Mouse (Mus musculus): Measurements from ENCODE around the gene Nos3. TPM values are rescaled to one million over a fixed set of nuclear protein-coding genes. Genes with fewer than 3 reads are reported as not detected.
A peak's percentile ranks its signal among the peaks of the same experiment; 100 is the strongest.

The Nos3 gene
- polyA plus RNA-seq, 1 experiment from 2014 or later, result 6.7 TPM

- Histone ChIP-seq H3K27me3 (ENCODE audit: control insufficient read depth, insufficient read depth, low read length) (no peaks in the 10 kb centered on the region), H3K27ac (ENCODE audit: low read depth, low read length) (no peak overlapping the region), H3K4me3 (ENCODE audit: low read depth, low read length) (no peak overlapping the region), H3K36me3 (ENCODE audit: control insufficient read depth, insufficient read depth, low read length) (no peaks in the 10 kb centered on the region), H3K4me1 (ENCODE audit: control insufficient read depth, insufficient read depth, low read length) (no peaks in the 10 kb centered on the region), H3K4me2 (ENCODE audit: low read depth) (no peak overlapping the region), H3K9me3 (ENCODE audit: control insufficient read depth, low read length) (no peaks in the 10 kb centered on the region), H3K9ac (ENCODE audit: low read length) (no peak overlapping the region)
- DNase-seq (ENCODE audit: low spot score), result no peak
- ATAC-seq (ENCODE audit: insufficient read depth, low FRiP score, low TSS enrichment), result no peak
- WGBS, result 85% methylated on average over 6 of the region's 6 CpGs
Measured at GRCm38 (mm10) chr5:24374216-24374615, 9.6 kb downstream of the Nos3 start.

GRCm38 (mm10) chr5:24374666-24375328 is 10.2 kb downstream of the Nos3 start:
- Histone ChIP-seq H3K4me3 (ENCODE audit: low read depth, low read length) (no peak overlapping the region), H3K9me3 (ENCODE audit: control insufficient read depth, low read length) (no peaks in the 10 kb centered on the region), H3K27me3 (ENCODE audit: control insufficient read depth, insufficient read depth, low read length) (no peaks in the 10 kb centered on the region), H3K27ac (ENCODE audit: low read depth, low read length) (no peak overlapping the region), H3K4me1 (ENCODE audit: control insufficient read depth, insufficient read depth, low read length) (no peaks in the 10 kb centered on the region), H3K9ac (ENCODE audit: low read length) (no peak overlapping the region), H3K4me2 (ENCODE audit: low read depth) (no peak overlapping the region), H3K36me3 (ENCODE audit: control insufficient read depth, insufficient read depth, low read length) (no peaks in the 10 kb centered on the region)
- 89% methylated on average over 7 of the region's 7 CpGs for WGBS
- DNase-seq (ENCODE audit: low spot score) (no peak), ATAC-seq (ENCODE audit: insufficient read depth, low FRiP score, low TSS enrichment) (no peak)

GRCm38 (mm10) chr5:24378700-24379099 is 14.1 kb downstream of the Nos3 start:
- Histone ChIP-seq H3K9ac (ENCODE audit: low read length) (no peak overlapping the region), H3K9me3 (ENCODE audit: control insufficient read depth, low read length) (no peaks in the 10 kb centered on the region), H3K27ac (ENCODE audit: low read depth, low read length) (no peak overlapping the region), H3K36me3 (ENCODE audit: control insufficient read depth, insufficient read depth, low read length) (no peaks in the 10 kb centered on the region), H3K4me2 (ENCODE audit: low read depth) (no peak overlapping the region), H3K4me3 (ENCODE audit: low read depth, low read length) (no peak overlapping the region), H3K4me1 (ENCODE audit: control insufficient read depth, insufficient read depth, low read length) (no peaks in the 10 kb centered on the region; the same call in 1 of the 2 replicates), H3K27me3 (ENCODE audit: control insufficient read depth, insufficient read depth, low read length) (no peaks in the 10 kb centered on the region)
- no peak for ATAC-seq (ENCODE audit: insufficient read depth, low FRiP score, low TSS enrichment)
- no peak for DNase-seq (ENCODE audit: low spot score)
- WGBS, result 84% methylated on average over 2 of the region's 2 CpGs

GRCm38 (mm10) chr5:24379501-24379900 is 14.9 kb downstream of the Nos3 start:
- DNase-seq (ENCODE audit: low spot score) (no peak), ATAC-seq (ENCODE audit: insufficient read depth, low FRiP score, low TSS enrichment) (no peak)
- H3K36me3 ChIP-seq (ENCODE audit: control insufficient read depth, insufficient read depth, low read length), result no peaks in the 10 kb centered on the region
- H3K9me3 ChIP-seq (ENCODE audit: control insufficient read depth, low read length), result no peaks in the 10 kb centered on the region
- H3K27me3 ChIP-seq (ENCODE audit: control insufficient read depth, insufficient read depth, low read length), result no peaks in the 10 kb centered on the region
- no peak overlapping the region for H3K9ac ChIP-seq (ENCODE audit: low read length)
- H3K4me1 ChIP-seq (ENCODE audit: control insufficient read depth, insufficient read depth, low read length), result peaks cover 2% of the 10 kb centered on the region; the same call in 1 of the 2 replicates
- H3K27ac ChIP-seq (ENCODE audit: low read depth, low read length), result no peak overlapping the region
- no peak overlapping the region for H3K4me2 ChIP-seq (ENCODE audit: low read depth)
- WGBS, result 74% methylated on average over 4 of the region's 4 CpGs
- H3K4me3 ChIP-seq (ENCODE audit: low read depth, low read length), result no peak overlapping the region

GRCm38 (mm10) chr5:24380499-24380898 is 15.9 kb downstream of the Nos3 start:
- DNase-seq (ENCODE audit: low spot score) (no peak), ATAC-seq (ENCODE audit: insufficient read depth, low FRiP score, low TSS enrichment) (no peak)
- H3K27me3 ChIP-seq (ENCODE audit: control insufficient read depth, insufficient read depth, low read length), result no peaks in the 10 kb centered on the region
- H3K36me3 ChIP-seq (ENCODE audit: control insufficient read depth, insufficient read depth, low read length), result no peaks in the 10 kb centered on the region
- H3K4me1 ChIP-seq (ENCODE audit: control insufficient read depth, insufficient read depth, low read length), result peaks cover 2% of the 10 kb centered on the region; the same call in 1 of the 2 replicates
- no peak overlapping the region for H3K4me3 ChIP-seq (ENCODE audit: low read depth, low read length)
- no peak overlapping the region for H3K4me2 ChIP-seq (ENCODE audit: low read depth)
- no peaks in the 10 kb centered on the region for H3K9me3 ChIP-seq (ENCODE audit: control insufficient read depth, low read length)
- 95% methylated on average over 4 of the region's 4 CpGs for WGBS
- no peak overlapping the region for H3K9ac ChIP-seq (ENCODE audit: low read length)
- no peak overlapping the region for H3K27ac ChIP-seq (ENCODE audit: low read depth, low read length)

GRCm38 (mm10) chr5:24381486-24381885 is 16.9 kb downstream of the Nos3 start:
- Histone ChIP-seq H3K4me3 (ENCODE audit: low read depth, low read length) (no peak overlapping the region), H3K27ac (ENCODE audit: low read depth, low read length) (no peak overlapping the region), H3K4me2 (ENCODE audit: low read depth) (no peak overlapping the region), H3K9me3 (ENCODE audit: control insufficient read depth, low read length) (no peaks in the 10 kb centered on the region), H3K4me1 (ENCODE audit: control insufficient read depth, insufficient read depth, low read length) (peaks cover 2% of the 10 kb centered on the region; the same call in 1 of the 2 replicates), H3K27me3 (ENCODE audit: control insufficient read depth, insufficient read depth, low read length) (peaks cover 7% of the 10 kb centered on the region), H3K36me3 (ENCODE audit: control insufficient read depth, insufficient read depth, low read length) (no peaks in the 10 kb centered on the region), H3K9ac (ENCODE audit: low read length) (no peak overlapping the region)
- ATAC-seq (ENCODE audit: insufficient read depth, low FRiP score, low TSS enrichment), result no peak
- DNase-seq (ENCODE audit: low spot score), result no peak
- 75% methylated on average over 6 of the region's 6 CpGs for WGBS

GRCm38 (mm10) chr5:24381988-24382387 is 17.4 kb downstream of the Nos3 start:
- DNase-seq (ENCODE audit: low spot score), result no peak
- H3K4me2 ChIP-seq (ENCODE audit: low read depth), result no peak overlapping the region
- H3K36me3 ChIP-seq (ENCODE audit: control insufficient read depth, insufficient read depth, low read length), result no peaks in the 10 kb centered on the region
- ATAC-seq (ENCODE audit: insufficient read depth, low FRiP score, low TSS enrichment), result no peak
- H3K9ac ChIP-seq (ENCODE audit: low read length), result no peak overlapping the region
- 69% methylated on average over 2 of the region's 2 CpGs for WGBS
- H3K27me3 ChIP-seq (ENCODE audit: control insufficient read depth, insufficient read depth, low read length), result peaks cover 12% of the 10 kb centered on the region
- no peaks in the 10 kb centered on the region for H3K9me3 ChIP-seq (ENCODE audit: control insufficient read depth, low read length)
- no peak overlapping the region for H3K27ac ChIP-seq (ENCODE audit: low read depth, low read length)
- H3K4me1 ChIP-seq (ENCODE audit: control insufficient read depth, insufficient read depth, low read length), result peaks cover 7% of the 10 kb centered on the region; the same call in 1 of the 2 replicates
- no peak overlapping the region for H3K4me3 ChIP-seq (ENCODE audit: low read depth, low read length)

- DNase-seq (ENCODE audit: low spot score) (peak; percentile 93), ATAC-seq (ENCODE audit: insufficient read depth, low FRiP score, low TSS enrichment) (peak; percentile 83)
- peaks cover 24% of the 10 kb centered on the region for H3K27me3 ChIP-seq (ENCODE audit: control insufficient read depth, insufficient read depth, low read length)
- H3K4me1 ChIP-seq (ENCODE audit: control insufficient read depth, insufficient read depth, low read length), result peaks cover 15% of the 10 kb centered on the region
- H3K4me2 ChIP-seq (ENCODE audit: low read depth), result peak overlapping the region; percentile 67
- H3K4me3 ChIP-seq (ENCODE audit: low read depth, low read length), result peak overlapping the region; percentile 38
- no peaks in the 10 kb centered on the region for H3K36me3 ChIP-seq (ENCODE audit: control insufficient read depth, insufficient read depth, low read length)
- no peak overlapping the region for H3K27ac ChIP-seq (ENCODE audit: low read depth, low read length)
- H3K9ac ChIP-seq (ENCODE audit: low read length), result peak overlapping the region; percentile 36
- under 1% methylated on average over 34 of the region's 34 CpGs for WGBS
- no peaks in the 10 kb centered on the region for H3K9me3 ChIP-seq (ENCODE audit: control insufficient read depth, low read length)
Measured at GRCm38 (mm10) chr5:24383026-24383859, 18.6 kb downstream of the Nos3 start.

Data from neural tube, embryonic 11.5 days (tissue).